Mouse (Mus musculus) spleen, postnatal 14 days (tissue): ENCODE measurements at regions not wholly inside any gene's neighbourhood (a gene's known extent, or its start where the extent isn't known, plus 50 kb on each side); places are given as distances from the start of the nearest gene placed in this dataset.

Experiments used
- DNase-seq, 2 experiments: peaks; one replicate each; pipeline ENCODE4 v3.0.0; 2021 to 2022; ENCODE audit warnings: low spot score in 2 of 2

- DNase-seq: no peak
Observed at GRCm38 (mm10) chr15:68445341-68445740, 1944.6 kb upstream of the Lrrc6 start.

GRCm38 (mm10) chr15:68440636-68441035 is 1939.9 kb upstream of the Lrrc6 start:
- DNase-seq: no peak

DNA sequence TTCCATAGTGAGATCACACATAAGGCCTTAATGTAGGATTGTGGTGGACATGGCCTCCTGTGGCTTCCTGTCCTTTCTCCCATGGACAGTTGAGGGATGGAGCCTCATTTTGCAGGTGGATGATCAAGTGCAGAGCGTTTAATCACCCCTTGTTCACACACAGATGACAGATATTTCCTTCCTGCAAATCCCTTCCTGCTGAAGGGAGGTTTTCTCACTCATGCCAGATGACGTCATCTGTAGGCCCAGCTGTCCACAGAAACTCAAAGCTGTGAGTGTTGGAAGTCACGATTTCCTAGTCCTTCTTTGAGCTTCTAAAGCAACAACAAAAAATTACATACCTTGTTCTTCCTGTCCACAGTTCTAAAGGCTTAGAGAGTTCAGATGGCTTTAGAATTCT is 1935.3 kb upstream of the Lrrc6 start:
- DNase-seq: no peak

- no peak for DNase-seq
Observed at GRCm38 (mm10) chr15:68431251-68431650, 1930.5 kb upstream of the Lrrc6 start.

GRCm38 (mm10) chr15:68430486-68430885 is 1929.8 kb upstream of the Lrrc6 start:
- DNase-seq: no peak

DNA sequence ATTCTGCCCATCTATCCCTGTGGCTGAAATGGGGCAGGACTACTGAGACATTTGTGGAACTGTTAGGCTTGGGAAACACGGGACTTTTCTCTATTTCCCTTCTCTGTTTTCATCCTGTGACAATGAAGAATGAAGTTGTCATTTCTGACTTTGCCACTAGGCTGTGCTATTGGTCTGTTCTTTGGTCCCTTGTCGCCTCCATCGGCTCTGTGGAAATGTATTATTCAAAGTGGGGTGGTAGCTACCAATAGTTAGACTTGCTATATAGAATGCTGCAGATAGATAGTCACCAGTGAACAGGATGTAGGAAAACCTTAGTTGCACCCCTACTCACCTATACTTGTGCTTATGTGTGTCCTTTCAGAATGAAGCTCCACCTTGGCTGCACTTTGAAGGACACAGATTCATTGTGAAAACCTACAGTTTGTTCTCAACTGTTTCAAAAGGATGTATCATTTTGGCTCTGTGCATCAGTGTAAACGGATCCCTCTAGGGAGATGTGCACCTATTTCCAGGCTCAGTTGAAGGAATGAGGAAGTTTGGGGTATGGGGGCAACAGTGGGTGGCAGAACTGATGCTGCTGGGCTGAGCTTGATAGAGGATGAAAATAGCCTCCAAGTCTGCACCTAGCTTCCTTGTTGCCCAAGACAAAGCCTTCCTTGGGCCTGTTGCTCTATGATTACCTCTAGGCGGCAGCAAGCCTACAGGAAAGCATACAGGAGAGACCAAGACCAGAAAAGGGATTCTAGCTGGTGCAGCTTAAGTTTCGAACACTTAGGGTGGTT is 1927.9 kb upstream of the Lrrc6 start:
- DNase-seq: no peak

DNA sequence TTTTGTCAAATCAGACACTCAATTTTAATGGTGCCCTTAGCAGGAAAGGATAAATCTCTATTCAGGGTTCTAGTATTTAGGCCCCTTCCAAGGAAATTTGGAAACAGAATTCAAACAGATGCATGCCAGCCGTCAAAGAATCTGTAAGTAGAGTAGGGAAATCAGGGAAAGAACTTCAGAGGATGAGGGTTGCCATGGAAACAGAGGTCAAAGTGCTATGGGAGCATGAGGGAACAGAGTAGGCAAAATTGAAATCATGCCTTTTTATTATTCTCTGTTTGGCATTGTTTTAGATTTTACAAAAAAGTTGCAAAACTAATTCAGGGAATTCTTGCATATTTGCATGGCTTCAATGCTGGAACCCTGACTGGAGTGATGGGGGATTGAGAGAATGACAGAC is 1916.4 kb upstream of the Lrrc6 start:
- DNase-seq: no peak

- DNase-seq: no peak
Observed at GRCm38 (mm10) chr15:68415401-68415925, 1914.8 kb upstream of the Lrrc6 start.

DNA sequence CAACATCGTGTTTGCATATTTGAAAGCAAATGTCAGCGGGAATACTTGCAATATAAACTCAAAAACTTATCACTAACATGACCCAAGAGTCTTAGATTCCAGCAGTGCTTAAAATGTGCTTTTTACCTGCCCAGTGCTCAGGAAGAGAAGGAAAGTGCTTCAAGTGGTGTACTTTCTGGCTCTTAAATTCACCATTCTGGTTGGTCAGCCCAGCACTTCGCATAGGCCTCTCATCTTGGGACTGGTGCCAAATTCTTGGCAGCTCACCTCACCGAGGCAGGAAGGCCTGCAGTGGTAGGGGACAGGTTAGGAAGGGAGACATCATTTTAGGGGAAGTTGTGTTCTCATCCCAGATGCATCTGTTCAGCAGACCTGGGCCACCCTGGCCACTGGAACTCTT is 1913.3 kb upstream of the Lrrc6 start:
- DNase-seq: no peak

- no peak for DNase-seq
Observed at GRCm38 (mm10) chr15:68412697-68413096, 1912.0 kb upstream of the Lrrc6 start.

- no peak for DNase-seq
Observed at GRCm38 (mm10) chr15:68412156-68412555, 1911.4 kb upstream of the Lrrc6 start.

- no peak for DNase-seq
Observed at GRCm38 (mm10) chr15:68403554-68404070, 1902.9 kb upstream of the Lrrc6 start.

DNA sequence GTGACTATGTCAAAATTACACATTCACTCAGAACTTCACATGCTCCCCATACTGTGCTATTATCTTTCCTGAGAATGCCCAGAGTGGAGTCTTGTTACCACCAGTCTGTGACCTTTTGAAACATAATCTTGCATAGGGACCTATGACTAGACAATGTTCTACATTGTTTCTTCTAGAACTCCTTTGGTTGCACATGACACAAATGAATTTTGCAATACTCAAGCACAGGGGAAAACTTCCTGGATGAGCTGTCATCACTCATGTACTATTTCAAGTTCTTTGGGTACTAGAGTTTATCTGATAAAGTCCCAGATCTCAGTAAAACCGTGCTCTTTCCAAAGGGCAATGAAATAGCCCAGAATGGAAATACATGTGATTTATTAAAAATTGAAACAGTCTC is 1901.0 kb upstream of the Lrrc6 start:
- no peak for DNase-seq

DNA sequence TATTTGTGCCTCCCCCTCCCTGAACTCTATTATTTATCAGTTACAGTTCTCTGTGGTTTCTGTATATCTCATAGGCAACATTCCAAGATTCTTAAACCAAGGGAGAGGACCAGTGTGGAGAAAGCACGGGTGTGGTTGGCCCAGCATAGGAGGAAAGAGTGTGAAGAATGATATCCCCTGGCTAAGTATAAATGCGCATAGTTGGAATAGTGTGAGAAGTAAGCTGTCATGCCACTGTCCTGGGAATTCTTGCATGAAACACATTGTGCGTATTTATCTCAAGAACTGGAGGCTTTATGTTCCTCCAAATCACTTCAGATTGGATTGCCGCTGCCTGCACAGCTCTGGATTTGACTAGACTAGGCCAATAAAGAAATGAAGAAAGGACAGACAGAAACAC is 1900.3 kb upstream of the Lrrc6 start:
- DNase-seq: no peak

DNA sequence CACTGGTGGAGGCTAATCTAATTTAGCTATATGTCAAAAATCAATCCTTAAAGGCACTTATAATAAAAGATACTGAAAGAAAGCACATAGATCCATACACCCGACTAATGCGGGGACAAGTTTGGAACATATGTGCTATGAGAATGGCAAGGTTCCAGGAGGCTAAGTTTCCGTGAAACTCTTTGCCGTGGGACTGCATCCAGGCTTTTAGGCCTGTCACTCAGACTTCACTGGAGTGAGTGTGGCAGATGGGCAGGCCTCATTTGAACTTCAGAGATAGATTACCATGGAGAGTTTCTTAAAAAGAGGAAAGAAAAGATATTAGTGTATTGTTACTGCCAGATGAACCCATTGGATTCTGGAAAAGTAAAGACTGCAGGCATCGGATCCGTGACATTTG is 1895.9 kb upstream of the Lrrc6 start:
- no peak for DNase-seq

GRCm38 (mm10) chr15:68394749-68395148 is 1894.0 kb upstream of the Lrrc6 start:
- DNase-seq: no peak

- no peak for DNase-seq
Observed at GRCm38 (mm10) chr15:68394157-68394556, 1893.4 kb upstream of the Lrrc6 start.

DNA sequence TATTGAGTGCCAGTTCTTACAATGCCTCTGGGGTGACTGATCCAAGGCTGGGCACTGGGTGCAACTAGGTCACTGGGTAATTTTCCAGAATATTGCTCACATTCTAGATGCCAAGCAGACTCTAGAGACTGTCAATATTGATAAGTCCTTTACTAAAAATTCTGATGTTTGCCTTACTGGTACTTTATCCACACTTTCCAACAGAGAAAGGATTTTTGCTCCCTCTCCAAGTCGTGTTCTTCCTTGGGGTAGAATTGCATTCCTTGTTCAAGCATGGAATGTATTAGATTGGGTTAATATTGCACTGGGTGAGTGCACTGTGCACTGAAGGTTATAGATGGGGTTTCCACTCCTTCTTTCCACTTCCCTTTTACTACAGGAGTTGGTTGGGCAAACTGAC is 1891.0 kb upstream of the Lrrc6 start:
- no peak for DNase-seq

DNA sequence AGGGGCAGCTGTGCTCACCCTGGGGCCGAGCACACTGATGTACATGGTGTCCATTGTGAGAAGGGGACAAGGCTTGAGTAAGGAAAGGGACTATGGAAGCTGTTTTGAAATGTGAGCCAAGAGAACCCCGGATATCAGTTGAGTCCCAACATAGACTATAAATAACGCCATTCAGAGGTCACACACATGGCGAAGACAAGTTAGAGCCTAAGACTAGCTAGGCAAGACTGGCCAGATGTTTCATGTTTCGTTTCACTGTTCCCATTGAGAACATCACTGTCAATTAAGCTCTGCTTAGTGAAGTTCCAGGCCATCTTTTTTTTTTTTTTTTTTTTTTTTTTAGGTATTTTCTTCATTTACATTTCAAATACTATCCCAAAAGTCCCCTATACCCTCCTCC is 1889.1 kb upstream of the Lrrc6 start:
- no peak for DNase-seq

GRCm38 (mm10) chr15:68387349-68388065 is 1886.8 kb upstream of the Lrrc6 start:
- no peak for DNase-seq

DNA sequence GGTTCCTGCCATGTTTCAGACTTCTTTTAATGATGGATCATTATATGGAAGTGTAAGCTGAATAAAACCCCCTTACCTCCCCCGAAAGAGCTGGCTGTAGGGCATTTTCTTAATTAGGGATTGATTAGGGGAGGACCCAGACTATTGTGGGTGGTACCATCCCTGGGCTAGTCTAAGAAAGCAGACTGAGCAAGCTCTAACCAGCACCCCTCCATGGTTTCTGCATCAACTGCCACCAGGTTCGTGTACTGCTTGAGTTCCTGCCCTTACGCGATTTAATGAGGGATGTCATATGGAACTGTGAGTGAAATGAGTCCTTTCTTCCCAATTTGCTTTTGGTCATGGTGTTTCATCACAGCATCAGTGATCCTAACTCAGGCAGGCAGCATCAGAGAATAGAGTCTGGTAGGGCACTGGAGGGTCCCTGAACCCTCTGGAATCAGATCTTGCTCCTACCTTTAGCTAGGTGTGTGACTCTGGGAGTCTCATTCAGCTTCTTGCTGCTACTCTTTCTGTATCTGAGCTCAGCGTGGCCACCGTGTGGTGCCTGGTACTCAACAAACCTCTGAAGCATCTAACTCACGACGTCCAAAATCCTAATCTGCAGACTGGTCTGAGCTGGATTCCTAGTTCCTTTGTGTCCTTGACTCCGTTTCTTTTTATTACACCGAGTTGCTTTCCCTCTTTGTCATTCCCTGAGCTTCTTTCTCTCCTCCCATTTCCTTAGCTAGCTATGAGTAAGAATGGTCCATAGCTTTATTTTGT is 1884.0 kb upstream of the Lrrc6 start:
- DNase-seq: no peak

GRCm38 (mm10) chr15:68375166-68375565 is 1874.5 kb upstream of the Lrrc6 start:
- DNase-seq: no peak
